Mouse (Mus musculus): ENCODE measurements at regions not wholly inside any gene's neighbourhood (a gene's known extent, or its start where the extent isn't known, plus 50 kb on each side); places are given as distances from the start of the nearest gene placed in this dataset.

DNA sequence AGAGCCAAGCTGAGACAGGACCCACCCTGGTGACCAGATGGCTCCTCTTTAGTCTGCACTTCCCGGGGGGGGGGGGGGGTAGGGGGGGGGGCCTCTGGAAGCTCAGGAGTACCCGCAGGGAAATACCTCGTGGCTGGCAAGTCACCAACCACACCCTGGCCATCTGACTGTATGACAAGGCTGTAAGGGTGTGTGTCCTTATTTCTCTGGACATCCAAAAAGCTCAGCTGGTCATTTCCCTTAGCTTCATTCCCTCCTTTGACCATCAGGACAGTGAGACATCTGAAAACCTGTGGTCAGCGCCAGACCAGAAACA is 329.9 kb upstream of the Jarid2 start:
- no peak for DNase-seq (ENCODE audit: low spot score)

GRCm38 (mm10) chr13:44399831-44400321 is 329.4 kb upstream of the Jarid2 start:
- DNase-seq (ENCODE audit: low spot score), result no peak

GRCm38 (mm10) chr13:44404010-44404575 is 325.2 kb upstream of the Jarid2 start:
- DNase-seq (ENCODE audit: low spot score), result no peak

- no peak for DNase-seq (ENCODE audit: low spot score)
Observed at GRCm38 (mm10) chr13:44407307-44407706, 322.0 kb upstream of the Jarid2 start.

- DNase-seq (ENCODE audit: low spot score), result no peak
Observed at GRCm38 (mm10) chr13:44408619-44408959, 320.7 kb upstream of the Jarid2 start.

- DNase-seq (ENCODE audit: low spot score), result no peak
Observed at GRCm38 (mm10) chr13:44408960-44409719, 320.1 kb upstream of the Jarid2 start.

DNA sequence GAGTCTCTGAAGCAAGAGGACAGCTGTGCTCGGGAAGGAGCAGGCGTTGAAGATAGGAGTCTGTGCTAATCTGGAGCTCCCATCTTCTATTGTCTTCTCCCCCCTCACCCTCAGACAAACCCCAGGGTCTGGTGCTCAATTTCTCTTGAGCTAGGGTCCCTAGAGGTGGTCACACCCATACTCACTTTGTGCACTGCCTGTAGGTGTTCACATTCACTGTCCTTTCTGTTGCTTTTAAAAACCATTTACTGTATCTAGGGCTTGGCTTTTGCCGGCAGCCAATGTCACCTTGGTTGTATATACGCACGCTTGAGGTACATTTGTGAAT is 319.6 kb upstream of the Jarid2 start:
- no peak for DNase-seq (ENCODE audit: low spot score)

- no peak for DNase-seq (ENCODE audit: low spot score)
Observed at GRCm38 (mm10) chr13:44411781-44412496, 317.3 kb upstream of the Jarid2 start.

GRCm38 (mm10) chr13:44413305-44413704 is 316.0 kb upstream of the Jarid2 start:
- DNase-seq (ENCODE audit: low spot score), result no peak

GRCm38 (mm10) chr13:44415971-44416370 is 313.3 kb upstream of the Jarid2 start:
- DNase-seq (ENCODE audit: low spot score), result no peak

DNA sequence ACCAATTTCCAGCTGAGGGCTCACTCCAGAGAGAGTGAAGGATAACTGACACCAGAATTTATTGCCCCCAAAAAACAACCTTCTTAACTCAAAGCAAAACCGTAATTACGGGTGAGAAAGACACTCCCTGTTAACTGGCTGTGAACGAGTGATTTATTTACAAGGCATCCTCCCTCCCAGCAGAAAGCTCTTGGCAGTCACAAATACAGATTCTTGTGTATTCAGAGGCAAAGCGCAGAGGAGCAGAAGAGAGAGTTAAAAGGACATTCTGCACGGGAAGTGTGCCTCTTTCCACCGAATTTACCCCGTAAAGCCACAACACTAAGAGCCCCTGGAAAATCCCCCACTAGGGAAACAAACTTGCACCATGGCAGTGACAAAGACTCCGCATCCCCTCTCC is 312.3 kb upstream of the Jarid2 start:
- no peak for DNase-seq (ENCODE audit: low spot score)

DNA sequence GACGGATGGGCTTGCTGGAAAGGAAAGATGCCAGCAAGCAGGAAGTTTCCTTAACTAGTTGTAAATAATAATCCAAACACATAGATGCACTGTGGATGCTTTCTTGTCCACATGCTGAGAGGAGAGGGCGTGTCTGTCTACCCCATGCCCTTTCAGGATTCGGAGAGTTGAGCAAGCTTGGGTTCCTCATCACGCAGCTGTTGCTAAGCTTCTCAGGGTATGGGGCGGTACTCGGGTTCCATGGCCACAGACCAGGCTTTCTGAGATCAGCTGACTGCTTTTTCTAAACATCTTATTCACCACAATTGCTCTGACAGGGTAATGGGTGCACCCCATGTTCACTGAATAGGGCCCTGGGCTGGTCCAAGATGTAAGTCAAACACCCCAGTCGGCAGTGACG is 310.2 kb upstream of the Jarid2 start:
- no peak for DNase-seq (ENCODE audit: low spot score)

- DNase-seq (ENCODE audit: low spot score), result no peak
Observed at GRCm38 (mm10) chr13:44419472-44420226, 309.6 kb upstream of the Jarid2 start.

- no peak for DNase-seq (ENCODE audit: low spot score)
Observed at GRCm38 (mm10) chr13:44420227-44420592, 309.1 kb upstream of the Jarid2 start.

GRCm38 (mm10) chr13:44420941-44421340 is 308.3 kb upstream of the Jarid2 start:
- DNase-seq (ENCODE audit: low spot score), result no peak

DNA sequence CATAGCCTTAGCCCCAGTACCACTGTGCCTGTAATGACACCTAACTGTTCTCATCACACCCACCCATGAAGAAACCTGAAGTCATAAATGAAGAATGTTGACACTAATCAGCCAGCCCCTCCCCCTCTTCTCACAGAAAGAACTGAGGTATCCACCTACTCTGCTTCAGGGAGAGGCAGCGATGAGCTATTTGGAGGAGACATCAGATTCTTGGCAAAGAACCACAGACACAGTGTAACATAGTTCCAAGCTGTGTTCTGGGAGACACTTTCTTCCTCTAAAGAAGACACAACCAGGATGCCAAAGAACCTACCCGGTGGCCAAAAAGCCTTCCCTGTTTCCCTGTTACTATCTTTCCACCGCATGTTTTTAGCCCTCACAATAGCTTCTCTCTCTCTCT is 307.8 kb upstream of the Jarid2 start:
- DNase-seq (ENCODE audit: low spot score), result no peak

DNA sequence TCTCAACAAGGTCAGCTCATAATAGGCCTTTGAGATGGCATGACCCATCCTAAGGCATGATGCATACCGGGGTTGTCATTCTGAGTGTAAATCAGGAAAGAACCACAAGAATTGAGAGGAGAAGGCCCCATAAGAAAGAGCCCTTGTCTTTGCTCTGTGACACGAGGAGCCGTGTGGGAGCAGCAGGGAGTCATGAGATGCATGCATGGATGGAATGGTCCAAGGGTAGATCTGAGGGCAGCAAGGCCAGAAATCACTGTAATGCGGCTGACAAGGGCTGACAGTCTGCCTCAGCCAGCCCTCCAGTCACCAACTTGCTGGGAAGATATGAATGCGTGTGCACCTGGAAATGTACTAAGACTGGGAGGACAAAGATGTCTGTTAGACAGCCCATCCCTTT is 307.4 kb upstream of the Jarid2 start:
- DNase-seq (ENCODE audit: low spot score), result no peak

GRCm38 (mm10) chr13:44430492-44430891 is 298.8 kb upstream of the Jarid2 start:
- no peak for DNase-seq (ENCODE audit: low spot score)

DNA sequence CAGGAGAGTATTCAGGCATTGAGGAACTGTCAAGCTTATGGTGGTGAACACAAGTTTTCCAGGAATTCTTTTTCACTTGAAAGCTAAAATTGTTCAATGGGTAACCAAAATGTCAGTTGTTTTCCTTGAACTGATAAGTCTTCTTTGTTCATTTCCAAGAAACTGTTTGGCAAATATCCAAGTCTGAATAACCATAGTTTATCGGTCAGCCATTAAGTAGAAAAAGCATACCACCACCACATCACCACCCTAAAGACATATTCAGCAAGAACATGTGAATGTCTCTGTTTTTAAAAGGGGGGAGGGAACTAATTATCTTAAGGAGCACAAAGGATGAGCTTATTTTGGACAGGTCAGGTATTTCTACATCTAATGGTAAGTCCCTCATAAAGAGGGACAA is 291.6 kb upstream of the Jarid2 start:
- DNase-seq (ENCODE audit: low spot score), result no peak

DNA sequence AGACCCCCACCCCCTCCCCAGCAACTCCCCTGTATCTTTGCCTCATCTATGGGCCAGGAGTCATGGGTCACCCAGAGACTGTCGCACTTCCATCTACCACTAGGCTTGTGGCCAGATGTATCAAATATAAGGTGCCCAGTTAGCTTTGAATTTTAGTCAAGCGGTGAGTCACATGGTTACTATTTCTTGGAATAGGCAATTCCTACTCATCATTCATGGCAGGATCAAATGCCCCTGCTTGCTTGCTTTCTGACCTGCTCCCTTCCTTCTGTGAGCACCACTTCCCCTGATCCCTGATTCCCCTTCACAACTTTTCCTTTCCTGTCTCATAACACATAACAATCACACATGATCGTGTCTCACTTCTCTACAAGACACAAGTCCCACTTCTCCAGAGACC is 288.2 kb upstream of the Jarid2 start:
- DNase-seq (ENCODE audit: low spot score), result no peak

DNA sequence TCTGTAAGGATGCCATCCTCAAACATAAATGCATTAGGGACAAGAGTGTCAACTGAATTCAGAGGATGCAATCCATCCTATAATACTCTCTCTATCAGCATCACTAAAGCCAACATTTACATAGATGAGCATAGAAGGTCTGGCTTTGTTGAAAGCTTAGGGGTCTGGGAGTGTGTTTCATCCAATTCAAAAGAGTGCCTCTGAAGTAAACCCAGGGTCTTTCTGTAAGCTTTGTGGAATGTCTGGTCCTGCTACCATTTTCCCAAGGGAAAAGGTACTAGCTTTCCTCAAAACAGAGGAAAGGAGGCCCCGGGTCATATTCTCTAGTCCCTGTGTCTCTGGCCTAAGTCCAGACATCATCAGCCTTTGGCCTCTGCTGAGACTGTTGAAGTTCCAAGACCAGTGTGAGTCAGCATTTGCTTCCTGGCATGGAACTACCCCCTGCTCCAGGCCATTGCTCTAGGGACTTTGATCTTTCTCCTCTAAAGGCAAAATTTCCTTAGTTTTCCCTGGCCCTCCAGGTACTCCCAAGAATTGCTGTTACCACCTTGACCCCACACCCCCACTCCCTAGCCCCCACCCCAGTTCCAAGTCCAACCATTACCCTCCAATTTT is 280.0 kb upstream of the Jarid2 start:
- no peak for DNase-seq (ENCODE audit: low spot score)

GRCm38 (mm10) chr13:44451224-44451623 is 278.1 kb upstream of the Jarid2 start:
- DNase-seq (ENCODE audit: low spot score), result no peak

- DNase-seq (ENCODE audit: low spot score), result no peak
Observed at GRCm38 (mm10) chr13:44453131-44453530, 276.1 kb upstream of the Jarid2 start.
